Mouse (Mus musculus) common myeloid progenitor, adult 5-6 weeks (primary cell): ENCODE results near the gene Ppm1m. TPM values are rescaled to one million over a fixed set of nuclear protein-coding genes. Genes with fewer than 3 reads are reported as not detected.

Experiments used
- ATAC-seq: replicated peaks from 2 replicates; pipeline ENCODE4 v1.8.0; 2016; ENCODE audit warnings: low read depth, mild to moderate bottlenecking, moderate TSS enrichment, inconsistent platforms; ENCODE audit not compliant: poor library complexity, severe bottlenecking
- total RNA-seq: library from RNA; stranded (forward); fragments of 200-1000, 187-1606 nt; gene quantifications from 2 replicates; pipeline ENCODE4 v1.2.3, GENCODE M21; 2017

The Ppm1m gene
- total RNA-seq, 1 experiment from 2014 or later, result 9.4 TPM

- peak; percentile 64 for ATAC-seq
These were observed 22.8 kb upstream of the Ppm1m start, which contains the start of gene Tlr9 for GRCm38 (mm10) chr9:106222261-106222851. Tlr9 (plus strand) TSS chr9:106222598.

- no peak for ATAC-seq
These were observed 21.5 kb upstream of the Ppm1m start for GRCm38 (mm10) chr9:106220894-106221523.

- ATAC-seq, result no peak
These were observed 17.4 kb upstream of the Ppm1m start for GRCm38 (mm10) chr9:106216971-106217370.

- no peak for ATAC-seq
These were observed 16.0 kb upstream of the Ppm1m start for GRCm38 (mm10) chr9:106215341-106216125.

GRCm38 (mm10) chr9:106212594-106212981, 13.0 kb upstream of the Ppm1m start:
- ATAC-seq, result no peak

GRCm38 (mm10) chr9:106211680-106212593, 12.4 kb upstream of the Ppm1m start:
- peak; percentile 95 for ATAC-seq

GRCm38 (mm10) chr9:106210853-106211609, 11.5 kb upstream of the Ppm1m start:
- no peak for ATAC-seq

- no peak for ATAC-seq
These were observed 10.4 kb upstream of the Ppm1m start for GRCm38 (mm10) chr9:106209954-106210353.

- no peak for ATAC-seq
These were observed 8.6 kb upstream of the Ppm1m start for GRCm38 (mm10) chr9:106208181-106208580.

GRCm38 (mm10) chr9:106206515-106206914, 7.0 kb upstream of the Ppm1m start:
- ATAC-seq, result no peak

GRCm38 (mm10) chr9:106205713-106206290, 6.3 kb upstream of the Ppm1m start:
- no peak for ATAC-seq

- peak; percentile 52 for ATAC-seq
These were observed 4.7 kb upstream of the Ppm1m start for GRCm38 (mm10) chr9:106203990-106204851.

- ATAC-seq, result peak; percentile 55
These were observed 3.5 kb upstream of the Ppm1m start, which contains the start of gene Twf2 for GRCm38 (mm10) chr9:106202819-106203636. Twf2 (plus strand) TSS chr9:106203108.

- ATAC-seq, result no peak
These were observed 2.3 kb upstream of the Ppm1m start for GRCm38 (mm10) chr9:106201895-106202294.

GRCm38 (mm10) chr9:106198962-106199458, 536 bp downstream of the Ppm1m start:
- peak; percentile 40 for ATAC-seq

GRCm38 (mm10) chr9:106197732-106198131, 1.8 kb downstream of the Ppm1m start:
- no peak for ATAC-seq

- ATAC-seq, result no peak
These were observed 2.3 kb downstream of the Ppm1m start for GRCm38 (mm10) chr9:106197081-106197713.
